Mouse (Mus musculus) thymus, adult 18-20 months (tissue): Measurements from ENCODE around the gene Utrn.

Experiments
- DNase-seq, 2 experiments: peaks; one replicate each; pipeline ENCODE4 v3.0.0; 2022; ENCODE audit warnings: mixed read lengths in 2 of 2

Gene Utrn

DNA sequence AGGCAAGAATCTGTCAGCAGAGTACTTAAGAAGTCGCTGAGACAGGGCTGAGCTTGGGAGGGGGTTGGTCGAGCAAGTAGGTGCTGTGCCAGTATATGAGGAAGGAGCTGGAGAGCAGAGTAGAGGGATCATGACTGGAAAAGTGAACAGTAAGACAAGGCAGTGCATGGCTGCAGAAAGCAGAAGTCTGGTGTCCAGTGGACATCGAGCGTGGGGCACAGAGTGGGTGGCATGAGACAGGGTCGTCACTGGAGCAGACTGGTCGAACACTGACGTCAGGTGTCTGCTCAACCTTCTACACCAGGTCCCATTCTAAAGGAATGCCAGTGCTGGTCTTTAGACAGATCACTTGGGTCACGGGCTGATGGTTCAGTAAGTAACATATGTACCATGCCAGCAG is 371.6 kb downstream of the Utrn start:
- DNase-seq = no peak

GRCm38 (mm10) chr10:12489551-12490177 is 379.5 kb downstream of the Utrn start:
- DNase-seq = no peak

GRCm38 (mm10) chr10:12488518-12488917 is 380.6 kb downstream of the Utrn start:
- DNase-seq = no peak

GRCm38 (mm10) chr10:12488117-12488516 is 381.0 kb downstream of the Utrn start:
- no peak for DNase-seq

GRCm38 (mm10) chr10:12483494-12483893 is 385.7 kb downstream of the Utrn start:
- no peak for DNase-seq

- DNase-seq = no peak
Observed at GRCm38 (mm10) chr10:12482975-12483374, 386.2 kb downstream of the Utrn start.

- DNase-seq = no peak
Observed at GRCm38 (mm10) chr10:12474850-12475621, 394.1 kb downstream of the Utrn start.

DNA sequence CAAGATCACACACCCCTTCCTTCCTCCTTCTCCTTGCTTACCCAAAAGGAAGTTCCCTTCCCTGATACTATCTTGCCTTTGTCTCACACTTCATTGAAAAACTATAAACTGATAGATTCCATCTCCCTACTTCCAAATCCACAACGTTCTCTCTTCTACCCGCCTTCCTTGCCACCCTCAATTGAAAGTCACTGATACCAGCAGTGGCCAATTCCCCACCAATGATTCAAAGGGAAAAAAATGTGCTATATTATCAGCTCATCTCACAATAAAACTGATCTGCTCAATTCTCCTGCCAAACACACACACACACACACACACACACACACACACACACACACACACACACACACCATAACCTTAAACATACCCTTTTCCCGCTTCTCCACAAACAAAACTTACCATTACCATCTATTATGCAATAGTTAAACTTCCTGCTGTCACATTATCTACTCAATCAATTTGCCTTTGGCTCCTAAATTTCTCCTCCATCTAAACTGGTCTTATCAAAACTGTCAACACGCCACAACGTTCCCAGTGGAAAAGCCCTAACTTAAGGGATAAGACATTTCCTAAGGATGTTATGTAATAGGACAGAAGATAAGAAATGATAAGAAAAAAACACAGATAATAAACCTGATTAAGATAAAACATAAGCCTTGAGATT is 399.6 kb downstream of the Utrn start:
- DNase-seq = no peak

DNA sequence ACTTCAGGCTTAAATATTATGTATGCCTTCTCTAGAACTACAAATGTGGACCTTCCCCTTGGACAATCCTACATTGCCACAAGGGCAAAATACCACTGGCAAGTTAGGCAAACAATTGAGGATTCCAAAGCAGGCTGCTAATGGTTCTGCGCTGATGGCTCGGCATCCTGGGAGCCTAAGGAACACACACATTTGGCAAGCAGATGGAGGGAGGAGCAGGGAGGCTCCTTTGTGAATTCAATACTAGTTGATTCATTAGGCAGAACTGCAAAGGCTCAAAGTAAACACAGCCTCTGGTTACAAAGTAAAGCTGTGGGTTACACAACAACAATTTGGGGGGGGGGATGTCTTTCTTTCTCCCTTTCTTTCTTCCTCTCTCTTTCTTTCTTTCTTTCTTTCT is 401.6 kb downstream of the Utrn start:
- DNase-seq = no peak

GRCm38 (mm10) chr10:12460945-12461344 is 408.2 kb downstream of the Utrn start:
- DNase-seq = no peak

GRCm38 (mm10) chr10:12456867-12457266 is 412.3 kb downstream of the Utrn start:
- DNase-seq = no peak

DNA sequence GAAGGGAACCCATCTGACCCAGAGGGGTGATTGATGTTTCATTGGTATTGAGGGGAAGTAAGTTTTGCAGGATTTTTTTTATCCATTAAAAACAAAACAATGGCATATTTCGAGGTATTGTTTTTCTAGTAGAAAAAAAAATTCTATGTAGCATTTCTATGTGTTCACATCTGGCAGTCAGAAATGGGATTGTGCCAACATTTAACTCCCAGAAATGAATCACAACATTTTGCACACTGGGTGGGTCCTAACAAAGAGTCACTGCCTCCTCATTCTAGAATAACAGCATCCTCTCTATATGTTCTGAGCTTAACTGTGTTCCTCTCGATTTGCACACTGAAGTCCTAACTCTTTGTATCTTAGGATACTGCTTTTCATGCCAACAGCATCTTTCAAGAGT is 416.5 kb downstream of the Utrn start:
- DNase-seq = no peak

- DNase-seq = no peak
Observed at GRCm38 (mm10) chr10:12444122-12444521, 425.0 kb downstream of the Utrn start.

DNA sequence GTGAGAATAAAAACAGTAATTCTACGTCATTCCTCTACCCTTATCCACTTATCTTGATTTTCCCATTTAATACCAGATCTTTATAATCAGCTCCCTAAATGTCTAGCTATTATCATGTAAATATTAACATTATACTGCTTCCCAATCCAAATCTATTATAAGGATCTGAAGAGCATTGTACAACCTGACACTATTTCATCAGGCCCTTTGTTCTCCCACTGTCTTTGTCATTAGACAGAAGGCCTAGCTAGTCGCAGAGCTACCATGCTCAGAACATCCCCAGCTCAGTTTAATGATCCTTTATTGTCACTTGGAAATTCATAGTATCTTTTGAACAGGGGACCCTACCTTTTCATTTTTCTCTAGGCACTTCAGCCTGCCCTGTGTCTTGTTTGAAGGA is 436.0 kb downstream of the Utrn start:
- DNase-seq = no peak

- DNase-seq = no peak
Observed at GRCm38 (mm10) chr10:12430399-12430798, 438.8 kb downstream of the Utrn start.

DNA sequence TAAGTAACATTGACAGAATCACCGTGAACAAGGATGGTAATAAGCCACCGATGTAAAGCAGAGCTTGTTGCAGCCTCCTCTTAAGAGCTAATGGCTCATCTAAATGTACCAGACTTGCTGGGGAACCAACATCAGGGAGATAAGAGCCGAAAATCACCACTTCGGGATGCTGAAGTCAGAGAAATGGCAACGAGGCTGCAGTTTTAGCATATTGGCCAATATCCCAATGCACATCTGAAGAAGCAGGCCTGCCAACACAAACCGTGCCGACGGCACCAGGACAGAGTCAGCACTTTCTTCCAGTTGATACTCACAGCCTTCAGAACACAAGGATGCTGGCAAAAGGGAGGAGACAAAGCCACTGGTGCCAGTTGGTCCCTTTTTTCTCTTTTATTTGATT is 442.3 kb downstream of the Utrn start:
- no peak for DNase-seq

DNA sequence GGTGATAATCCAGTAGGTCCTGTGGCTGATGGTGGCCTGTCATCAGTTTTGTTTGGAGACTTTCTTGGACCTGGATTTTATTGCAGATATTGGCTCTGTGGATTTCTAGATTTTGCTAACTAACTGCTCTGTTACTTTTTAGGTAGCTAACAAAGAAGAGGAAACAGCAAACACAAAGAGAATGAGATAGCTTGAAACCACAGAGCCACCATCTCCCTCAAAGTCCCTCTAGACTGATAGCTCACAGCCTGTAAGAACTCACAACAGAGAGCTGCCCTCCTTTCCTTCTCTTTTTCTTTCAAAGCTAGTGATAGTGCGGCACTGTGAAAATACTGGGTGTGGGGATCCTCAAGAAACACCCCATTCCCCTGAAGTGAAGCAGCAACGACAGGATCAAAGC is 444.2 kb downstream of the Utrn start:
- DNase-seq = no peak

DNA sequence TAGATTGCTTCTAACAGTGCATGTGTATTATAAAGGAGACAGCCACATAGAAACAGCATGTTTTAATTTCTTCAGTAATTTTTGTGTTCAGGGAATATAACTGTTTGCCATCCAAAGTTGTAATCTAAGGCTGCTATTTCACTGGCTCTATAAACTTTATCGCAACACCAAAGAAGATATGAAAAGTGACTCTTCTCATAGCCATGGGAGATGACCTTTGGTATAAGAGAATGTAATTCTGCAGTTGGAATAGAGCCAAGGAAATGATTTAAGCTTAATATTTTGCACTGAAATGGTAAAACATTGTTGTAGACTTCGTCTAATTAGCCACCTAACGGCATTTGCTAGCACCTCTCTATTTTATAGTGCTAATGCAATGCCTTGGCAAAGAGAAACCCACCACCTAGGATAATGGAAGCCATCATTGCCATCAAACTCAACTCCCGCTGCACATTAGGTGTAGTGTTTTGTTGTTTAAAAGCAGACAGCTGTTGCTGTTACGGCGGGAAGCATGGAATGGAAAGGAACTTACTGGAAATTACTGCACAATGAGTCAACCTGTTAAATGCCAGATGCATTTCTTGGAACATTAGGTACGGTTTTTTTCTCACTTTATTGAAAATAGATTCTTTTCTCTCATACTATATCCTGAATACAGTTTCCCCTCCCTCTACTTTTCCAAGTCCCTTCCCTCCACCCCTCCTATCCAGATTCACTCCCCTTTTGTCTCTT is 445.0 kb downstream of the Utrn start:
- DNase-seq = no peak

GRCm38 (mm10) chr10:12414967-12415366 is 454.2 kb downstream of the Utrn start:
- DNase-seq = no peak

DNA sequence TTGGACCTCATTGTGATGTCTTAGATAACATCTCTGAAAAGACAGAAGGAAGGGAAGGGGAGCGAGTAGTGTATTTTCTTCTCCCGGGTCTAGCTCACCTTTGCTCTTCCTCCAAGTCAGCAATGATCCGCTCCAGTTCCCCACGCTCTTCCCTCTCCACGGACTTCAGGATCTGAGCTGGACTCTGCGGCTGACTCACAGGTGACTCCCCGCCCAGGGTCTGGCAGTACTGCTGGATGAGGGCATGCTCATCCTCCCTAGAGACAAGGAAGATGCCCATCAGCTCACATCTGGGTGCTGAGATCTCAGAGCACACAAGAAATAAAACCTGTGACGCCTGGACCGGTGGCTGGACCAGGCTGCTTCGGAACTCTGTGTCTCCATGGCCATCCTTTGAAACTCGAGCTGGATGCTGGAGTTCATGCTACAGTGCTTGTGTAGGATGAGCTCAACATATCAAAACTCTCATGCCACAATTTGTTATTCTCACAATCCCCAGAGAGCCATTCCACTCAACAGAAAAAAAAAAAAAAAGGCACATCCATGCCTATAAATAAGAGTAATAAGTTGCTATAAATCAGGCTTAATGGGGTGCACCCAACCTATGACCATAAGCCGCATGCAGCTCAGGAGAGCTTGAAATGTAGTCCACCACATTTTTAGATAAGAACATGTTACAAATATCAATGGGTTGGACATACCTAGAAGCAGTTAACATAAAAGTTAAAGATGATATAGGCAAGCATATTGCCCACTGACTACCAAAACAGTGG is 462.6 kb downstream of the Utrn start:
- no peak for DNase-seq

GRCm38 (mm10) chr10:12399450-12399849 is 469.7 kb downstream of the Utrn start:
- DNase-seq = no peak

DNA sequence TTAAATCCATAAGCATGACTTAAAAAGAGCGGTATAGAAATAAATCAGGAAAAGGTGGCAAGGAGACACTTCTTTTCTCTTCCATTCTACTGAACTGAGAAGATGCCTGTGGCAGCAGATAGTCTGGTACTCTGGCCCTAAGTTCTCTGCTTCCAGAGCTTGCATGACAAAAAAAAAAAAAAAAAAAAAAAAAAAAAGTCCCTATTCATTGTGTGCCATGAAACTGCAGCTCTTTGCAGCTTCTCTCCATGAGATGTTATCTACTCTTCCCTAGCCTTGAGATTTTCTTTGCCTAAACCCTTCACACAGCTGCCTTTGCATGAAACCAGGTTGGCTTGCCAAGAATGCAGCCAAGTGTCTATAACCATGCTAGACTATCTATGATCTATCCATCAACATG is 489.0 kb downstream of the Utrn start:
- DNase-seq = no peak

DNA sequence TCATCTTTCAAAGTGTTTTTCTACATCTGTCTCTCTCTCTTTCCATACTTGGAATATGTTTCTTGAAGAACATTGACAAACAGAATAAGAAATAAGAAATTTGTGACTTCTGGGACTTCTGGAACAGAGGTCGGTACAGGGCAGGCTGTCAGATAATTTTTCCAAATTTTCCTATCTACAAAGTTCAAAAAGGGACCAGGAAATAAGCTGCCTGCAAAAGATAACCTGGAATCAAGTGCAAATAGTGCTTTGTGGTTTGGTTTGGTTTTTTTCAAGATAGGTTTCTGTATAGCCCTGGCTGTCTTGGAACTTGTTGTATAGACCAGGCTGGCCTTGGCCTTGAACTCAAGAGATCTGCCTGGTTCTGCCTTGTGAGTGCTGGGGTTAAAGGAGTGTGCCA is 490.0 kb downstream of the Utrn start:
- DNase-seq = no peak
